Mouse (Mus musculus) cerebellum, adult 2 months (tissue): Measurements from ENCODE around the gene Arhgef2.

Source experiments
- CTCF ChIP-seq: fragments of 200-500 bp; IDR thresholded peaks from 2 replicates; pipeline ENCODE4 v1.5.1; 2011; ENCODE audit warnings: low read depth, mild to moderate bottlenecking, control low read depth, low read length, moderate library complexity, borderline replicate concordance; ENCODE audit not compliant: insufficient read depth
- POLR2A ChIP-seq: fragments of 200-500 bp; IDR thresholded peaks from 2 replicates; pipeline ENCODE4 v1.6.1; 2011; ENCODE audit warnings: low read length, control low read depth, borderline replicate concordance; ENCODE audit not compliant: insufficient read depth

GRCm38 (mm10) chr3:88603714-88604161, 2.0 kb upstream of the Arhgef2 start:
- TF ChIP-seq CTCF: peak; percentile 78
- no peak for TF ChIP-seq POLR2A
